Mouse (Mus musculus): ENCODE measurements around the gene Atp5g1.

The Atp5g1 gene

DNA sequence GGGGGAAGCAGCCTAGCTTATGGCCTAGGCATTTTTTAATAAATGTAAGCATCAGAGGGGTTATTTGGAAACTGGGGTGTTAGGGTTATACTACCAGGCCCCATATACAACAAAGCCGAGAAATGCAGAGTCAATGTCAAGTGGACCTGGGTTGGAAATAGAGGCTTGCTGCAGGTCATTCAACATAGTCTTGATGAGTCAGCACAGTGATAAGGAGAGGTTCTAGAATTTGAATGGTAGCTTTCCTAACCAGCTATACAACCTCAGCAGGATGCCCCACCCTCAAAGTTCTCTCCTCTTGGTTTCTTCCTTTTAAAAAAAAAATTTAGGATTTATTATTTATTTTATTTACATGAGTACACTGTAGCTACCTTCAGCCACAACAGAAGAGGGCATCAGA, 4.5 kb downstream of the Atp5g1 start:
- no peak for DNase-seq

DNA sequence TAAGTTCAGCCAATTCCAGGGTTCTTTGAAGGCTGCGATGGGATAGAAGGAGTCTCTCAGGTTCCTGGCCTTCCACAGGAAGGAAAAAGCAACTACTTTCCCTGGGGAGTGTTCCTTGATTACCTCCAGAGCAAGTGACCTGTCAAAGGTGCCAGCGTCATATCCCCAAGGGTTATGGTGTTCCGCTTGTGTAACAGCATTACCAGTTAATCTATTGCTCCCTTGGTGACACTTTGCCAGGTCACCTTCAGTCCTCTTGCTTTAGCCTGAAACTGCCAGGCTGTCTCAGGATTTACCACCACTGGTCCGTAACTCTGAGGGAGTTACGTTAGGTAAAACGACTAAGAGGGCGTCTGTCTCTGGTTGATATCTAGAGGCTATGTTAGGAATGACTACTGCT, 5.1 kb downstream of the Atp5g1 start:
- no peak for DNase-seq

DNA sequence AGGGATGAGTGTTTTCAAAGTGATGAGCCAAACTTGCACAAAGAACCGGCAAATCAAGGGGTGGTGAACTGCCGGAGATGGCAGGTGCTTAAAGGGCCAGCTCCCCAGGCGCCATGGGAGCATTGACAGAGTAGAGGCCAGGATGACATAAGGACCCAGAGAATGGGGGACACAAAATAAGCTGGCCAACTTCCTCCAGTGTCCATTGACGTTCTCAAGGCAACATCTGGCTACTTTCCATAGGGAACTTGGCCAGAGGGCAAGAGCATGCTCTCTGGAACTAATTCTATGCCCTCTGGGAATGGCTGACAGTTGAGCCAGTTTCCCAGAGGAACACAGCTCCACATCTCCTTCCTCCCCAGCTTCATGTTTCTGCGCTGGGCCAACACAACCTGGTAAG, 7.2 kb downstream of the Atp5g1 start:
- DNase-seq: no peak

DNA sequence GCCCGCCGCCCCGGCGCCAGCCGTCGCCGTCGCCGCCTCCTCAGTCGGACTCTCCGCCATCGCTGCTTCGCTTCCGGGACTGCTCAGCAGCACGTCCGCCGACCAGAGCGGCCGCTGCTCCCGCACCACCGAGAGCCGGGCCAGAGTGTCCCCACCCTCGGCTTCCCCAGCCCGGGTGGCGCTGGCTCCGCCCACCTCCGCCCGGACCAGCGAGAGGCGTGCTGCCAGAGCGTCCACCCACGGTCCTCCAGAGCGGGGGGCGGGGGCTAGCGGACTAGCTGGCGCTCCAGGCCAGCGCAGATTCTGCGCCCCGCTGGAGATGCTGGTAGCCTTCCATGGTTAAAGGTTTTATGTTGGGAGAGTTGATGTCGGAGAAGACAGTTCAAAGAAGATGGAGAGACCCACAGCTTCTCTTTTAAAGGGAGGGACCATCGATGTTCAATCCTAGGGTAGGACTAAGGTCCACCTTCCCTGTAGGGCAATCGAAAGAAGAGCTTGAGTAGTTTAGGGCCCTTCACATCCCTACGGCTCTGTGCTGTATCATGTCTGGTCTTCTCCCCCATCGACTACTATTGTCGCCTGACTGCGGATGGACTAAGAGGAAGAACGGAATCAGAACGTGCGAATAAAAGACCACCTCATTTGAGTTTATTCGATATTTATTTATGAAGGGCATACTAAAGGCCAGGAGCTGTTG, 10.1 kb downstream of the Atp5g1 start, which contains the start of gene Ube2z:
Gene Ube2z (minus strand): TSS at position 174 of the 697 bp plus-strand sequence.
- peak; percentile 98 for DNase-seq

DNA sequence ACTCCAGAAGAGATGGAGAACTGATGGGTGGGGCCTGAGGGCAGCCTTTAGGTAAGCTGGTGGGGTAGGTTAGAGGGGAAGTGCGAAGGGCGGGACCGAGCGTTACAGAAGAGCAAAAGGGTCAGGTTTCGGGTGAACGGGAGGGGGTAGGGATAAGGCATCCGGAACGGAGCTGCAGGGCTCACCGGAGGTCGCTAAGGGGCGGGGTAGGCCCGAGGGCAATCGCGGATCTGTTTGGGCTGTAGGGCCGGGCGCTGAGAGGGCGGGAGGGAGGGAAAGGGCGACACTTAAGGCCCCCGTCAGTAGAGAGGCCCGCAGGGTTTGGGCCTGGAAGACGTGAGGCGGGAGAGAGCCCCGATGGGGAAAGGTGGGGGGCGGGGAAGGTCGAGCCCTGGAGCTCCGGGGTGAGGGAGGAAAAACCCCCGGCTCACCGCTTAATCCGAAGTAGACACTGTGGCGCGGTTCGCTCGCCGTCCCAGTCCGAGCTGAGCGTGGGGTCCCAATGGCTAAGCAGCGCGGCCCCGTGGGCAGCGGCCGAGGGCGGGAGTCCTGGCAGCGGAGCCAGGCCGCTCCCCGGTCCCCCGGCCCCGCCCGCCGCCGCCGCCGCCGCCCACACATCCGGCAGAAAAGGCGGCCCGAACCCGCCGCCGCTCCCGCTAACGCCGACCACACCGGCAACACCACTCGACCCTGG, 10.8 kb downstream of the Atp5g1 start:
- DNase-seq: no peak

DNA sequence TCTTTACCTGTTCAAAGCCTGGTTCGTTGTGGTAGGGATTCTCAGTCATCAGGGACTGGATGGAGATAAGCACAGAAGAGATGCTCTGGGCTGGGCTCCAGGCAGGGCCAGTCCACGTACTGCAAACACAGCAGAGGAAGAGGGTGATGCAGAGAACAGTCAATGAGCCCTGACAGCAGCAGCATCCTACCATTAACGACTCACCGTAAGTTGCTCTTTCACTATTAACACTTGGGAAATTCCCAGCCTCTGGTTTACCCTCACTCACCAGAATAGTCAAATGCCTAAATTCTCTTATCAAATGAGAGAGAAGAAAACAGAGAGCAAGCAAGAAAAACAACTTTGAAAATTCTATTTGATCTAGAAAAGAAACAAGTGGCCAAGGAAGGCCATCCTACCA, 17.2 kb downstream of the Atp5g1 start:
- no peak for DNase-seq

DNA sequence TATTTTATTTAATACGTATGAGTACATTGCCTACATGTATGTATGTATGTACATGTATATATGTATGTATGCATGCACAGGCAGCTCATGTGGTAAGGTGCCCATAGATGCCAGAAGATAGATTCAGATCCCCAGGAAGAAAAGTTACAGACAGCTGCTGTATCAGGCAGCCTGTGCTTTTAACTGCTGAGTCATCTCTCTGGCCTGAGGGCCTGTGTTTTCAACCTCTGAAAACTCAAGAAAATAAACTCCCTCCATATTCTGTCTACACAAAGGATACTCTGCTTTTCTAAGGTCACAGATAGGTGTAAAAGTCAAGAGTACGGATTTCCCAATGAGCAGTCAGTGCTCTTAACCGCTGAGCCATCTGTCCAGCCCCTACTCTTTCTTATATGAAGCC, 24.6 kb downstream of the Atp5g1 start:
- no peak for DNase-seq

DNA sequence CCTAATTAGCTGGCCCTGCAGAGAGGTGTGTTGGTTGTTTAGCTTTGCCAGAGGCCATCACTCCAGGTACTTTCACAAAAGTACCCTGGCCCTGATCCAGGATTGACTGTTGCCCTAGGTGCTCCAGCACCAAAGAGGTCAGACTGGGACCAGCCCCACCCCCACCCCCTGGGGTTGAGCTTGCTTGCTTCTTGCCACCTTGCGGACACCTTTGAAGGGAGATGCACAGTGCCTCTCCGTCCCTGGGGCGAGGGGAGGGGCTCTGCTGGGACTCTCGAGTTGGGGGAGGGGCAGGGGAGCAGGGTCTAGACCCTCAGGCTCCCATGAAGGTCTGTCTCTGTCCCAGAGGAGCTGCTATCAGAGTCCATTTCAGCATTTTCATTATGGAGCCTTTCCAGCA, 25.5 kb downstream of the Atp5g1 start:
- no peak for DNase-seq

DNA sequence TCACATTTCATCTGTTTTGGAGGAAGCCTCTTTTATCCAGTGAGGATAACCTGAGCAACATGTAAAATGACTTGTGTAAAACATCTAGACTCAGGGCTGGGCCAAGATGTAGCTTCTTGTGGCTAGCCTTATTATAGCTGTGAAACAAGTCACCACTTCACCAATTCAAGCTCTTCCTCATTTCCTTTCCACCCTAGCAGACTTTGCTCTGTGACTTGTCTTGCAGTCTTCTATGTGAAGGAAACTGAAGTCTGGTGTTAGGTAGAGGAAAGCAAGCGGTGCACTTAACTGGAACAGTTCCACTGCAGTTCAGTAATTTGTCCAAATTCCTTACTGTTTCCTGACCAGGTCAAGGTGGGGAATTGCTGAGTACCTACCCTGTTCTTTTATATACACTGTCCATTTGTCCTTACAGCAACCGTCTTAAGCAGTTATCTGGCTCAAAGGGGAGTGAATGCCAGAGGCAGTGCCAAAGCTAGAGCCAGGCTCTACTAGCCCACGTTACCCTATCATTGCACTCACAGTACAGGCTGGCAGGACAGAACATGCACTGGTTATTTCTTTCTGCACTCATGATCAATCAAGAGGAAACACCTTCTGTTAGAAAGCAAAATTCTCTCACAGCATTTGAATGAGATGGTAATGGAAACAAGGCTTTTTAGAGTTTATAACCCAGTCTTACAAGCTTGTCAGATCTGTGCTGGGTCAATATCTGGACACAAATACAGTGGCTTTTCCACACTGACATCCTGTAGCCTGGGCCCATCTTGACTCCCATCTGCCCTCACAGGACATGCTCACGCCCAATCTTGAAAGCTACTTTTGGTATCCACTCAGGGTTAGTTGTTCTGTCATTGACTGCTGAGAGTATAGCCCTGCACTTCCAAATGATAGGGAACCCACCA, 27.7 kb downstream of the Atp5g1 start:
- no peak for DNase-seq

DNA sequence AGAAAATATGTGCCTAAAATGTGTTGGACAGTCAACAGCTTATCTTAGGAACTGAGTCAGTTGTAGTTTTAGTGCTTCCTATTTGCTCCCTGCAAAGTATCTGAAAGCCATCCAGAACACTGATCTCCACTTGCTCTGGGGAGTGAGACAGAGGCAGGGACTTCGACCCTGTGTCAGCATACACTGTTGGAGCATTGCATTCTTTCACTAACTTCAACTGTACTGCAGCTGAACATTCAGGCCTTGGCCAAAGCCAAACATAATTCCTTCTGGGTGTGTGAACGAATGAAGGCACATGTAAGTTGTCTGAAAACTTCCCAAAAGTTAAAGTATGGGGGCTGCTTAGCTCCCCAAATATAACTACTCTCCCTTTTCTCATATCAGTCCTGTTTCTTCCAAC, 28.7 kb downstream of the Atp5g1 start:
- no peak for DNase-seq

DNA sequence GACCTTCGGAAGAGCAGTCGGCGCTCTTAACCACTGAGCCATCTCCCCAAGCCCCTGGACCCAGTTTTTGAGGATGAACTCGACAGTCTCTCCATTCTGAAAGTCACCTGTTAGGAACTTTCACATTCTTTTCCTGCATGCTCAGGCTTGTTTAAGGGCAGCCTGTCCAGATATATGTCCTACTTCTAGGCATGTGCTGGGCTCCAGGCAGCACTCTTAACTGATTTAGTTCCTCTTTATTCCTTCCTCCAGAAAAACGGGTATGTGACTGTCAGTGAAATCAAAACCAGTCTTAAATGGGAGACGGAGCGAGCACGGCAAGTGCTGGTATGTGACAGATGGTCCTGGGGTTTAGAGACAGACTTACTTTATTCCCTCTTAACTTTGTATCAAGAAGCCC, 29.4 kb downstream of the Atp5g1 start:
- DNase-seq: no peak

DNA sequence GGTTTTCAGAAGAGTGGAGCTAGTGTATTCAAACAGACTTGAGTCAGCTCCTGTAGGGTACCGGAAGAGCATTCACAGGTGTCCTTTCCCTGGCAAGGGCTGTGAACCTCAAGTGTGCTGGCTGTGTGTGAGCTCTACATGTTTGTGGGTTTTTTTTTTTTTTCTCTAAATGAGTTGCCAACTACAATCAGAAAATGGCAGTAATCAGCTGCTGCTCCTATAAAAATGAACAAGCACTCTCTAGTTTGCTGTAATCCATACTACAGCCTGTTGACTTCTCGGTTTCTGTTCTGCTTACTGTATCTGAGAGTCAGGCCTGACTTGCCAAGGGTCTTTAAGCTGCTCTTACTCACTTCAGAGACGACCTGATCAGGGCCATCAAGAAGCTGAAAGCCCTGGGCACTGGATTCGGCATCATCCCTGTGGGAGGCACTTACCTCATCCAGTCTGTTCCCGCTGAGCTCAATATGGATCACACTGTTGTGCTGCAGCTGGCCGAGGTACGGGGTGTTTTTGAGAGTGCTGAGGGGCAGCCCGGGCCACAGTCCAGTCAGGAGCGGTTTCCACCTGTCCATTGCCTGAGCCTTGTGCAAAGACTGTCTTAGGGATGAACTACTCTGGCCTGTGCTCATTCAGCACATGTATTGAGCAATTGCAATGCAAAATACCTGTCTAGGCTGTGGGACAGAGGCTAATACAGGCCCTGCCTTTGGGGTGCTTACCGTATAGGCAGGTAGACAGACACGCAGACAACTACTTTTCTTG, 30.5 kb downstream of the Atp5g1 start:
- no peak for DNase-seq

DNA sequence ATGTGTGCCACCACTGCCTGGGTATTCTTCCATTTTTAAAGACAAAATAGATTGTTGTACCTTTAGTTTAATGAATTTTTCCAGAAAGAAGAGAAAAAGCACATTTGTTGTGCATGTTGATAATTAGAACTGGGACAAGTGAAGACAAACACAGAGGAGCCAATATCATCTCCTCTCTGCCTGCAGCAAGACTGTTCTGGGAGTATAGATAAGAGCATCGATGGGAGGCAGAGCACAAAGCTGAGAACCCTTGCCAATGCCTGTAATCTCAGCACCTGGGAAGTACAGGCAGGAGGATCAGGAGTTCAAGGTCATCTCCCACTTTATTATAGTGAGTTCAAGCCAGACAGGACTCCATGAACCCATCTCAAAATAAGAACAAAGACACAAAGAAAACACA, 36.9 kb downstream of the Atp5g1 start:
- no peak for DNase-seq

DNA sequence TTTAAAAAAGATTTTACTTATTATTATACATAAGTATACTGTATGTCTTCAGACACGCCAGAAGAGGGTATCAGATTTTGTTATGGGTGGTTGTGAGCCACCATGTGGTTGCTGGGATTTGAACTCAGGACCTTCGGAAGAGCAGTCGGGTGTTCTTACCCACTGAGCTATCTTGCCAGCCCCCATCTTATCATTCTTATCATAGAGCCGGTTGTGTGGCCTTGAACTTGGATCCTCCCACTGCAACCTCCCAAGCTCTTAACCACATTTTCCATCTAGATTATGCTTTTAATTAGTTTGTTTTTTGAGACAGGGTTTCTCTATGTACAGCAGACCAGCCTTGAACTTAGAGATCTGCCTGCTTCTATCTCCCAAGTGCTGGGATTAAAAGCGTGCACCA, 38.0 kb downstream of the Atp5g1 start:
- no peak for DNase-seq

DNA sequence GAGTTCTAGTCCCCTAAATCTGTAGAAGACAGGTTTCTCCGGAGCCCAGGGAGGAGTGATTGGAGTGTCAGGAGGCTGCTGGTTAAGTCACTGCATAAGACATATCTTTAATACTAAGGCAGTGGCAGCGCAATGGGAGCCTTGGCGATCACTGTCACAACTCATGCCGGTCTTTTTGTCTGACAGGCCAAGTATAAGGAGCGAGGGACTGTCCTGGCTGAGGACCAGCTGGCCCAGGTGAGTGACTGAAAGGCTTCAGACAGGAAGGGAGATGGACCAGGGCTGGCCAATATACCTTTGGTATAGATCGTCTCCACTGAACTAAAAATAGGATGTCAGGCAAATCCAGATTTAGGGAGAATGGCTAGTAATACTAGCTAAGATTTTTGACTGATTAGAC, 40.3 kb downstream of the Atp5g1 start:
- no peak for DNase-seq

DNA sequence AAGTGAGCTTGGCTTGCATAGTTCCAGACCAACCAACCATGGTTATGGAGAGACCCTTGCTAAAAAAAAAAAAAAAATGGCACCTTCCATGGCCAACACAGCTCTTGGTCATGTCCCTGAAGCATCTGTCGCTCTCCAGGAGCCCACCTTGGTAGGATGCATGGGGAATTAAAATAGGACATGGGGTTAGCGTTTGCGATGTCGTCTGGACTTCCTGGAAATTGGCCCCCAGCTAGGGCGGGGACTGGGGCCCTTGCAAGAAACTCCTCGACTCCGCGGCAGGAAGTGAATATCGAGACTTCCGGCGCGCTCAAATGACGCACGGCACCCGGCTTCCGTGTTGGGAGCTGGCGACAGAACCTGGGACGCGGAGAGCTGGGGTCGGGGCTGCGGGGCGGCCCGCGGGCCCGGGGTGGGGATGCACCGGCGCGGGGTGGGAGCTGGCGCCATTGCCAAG, 40.8 kb downstream of the Atp5g1 start, which contains the start of gene Snf8:
Gene Snf8 (plus strand): TSS at position 290 of the 457 bp plus-strand sequence.
- DNase-seq: peak; percentile 97

DNA sequence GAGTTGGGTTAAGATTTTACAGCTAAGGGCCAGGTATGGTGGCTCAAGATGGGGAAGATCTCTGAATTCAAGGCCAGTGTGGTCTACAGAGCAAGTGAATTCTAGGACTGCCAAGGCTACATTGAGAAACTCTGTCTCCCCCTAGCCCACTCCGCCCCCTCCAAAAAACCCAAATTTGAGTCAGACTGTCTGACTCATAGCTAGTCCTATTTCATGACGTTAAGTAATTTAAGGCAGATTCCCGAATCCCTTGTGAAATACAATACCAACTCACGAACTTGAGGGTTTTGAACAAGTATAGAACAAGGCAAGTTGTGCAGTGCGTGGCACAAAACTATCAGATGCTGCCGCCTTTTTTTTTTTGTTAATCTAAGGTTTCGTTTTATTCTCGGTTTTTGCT, 41.4 kb downstream of the Atp5g1 start:
- DNase-seq: no peak

DNA sequence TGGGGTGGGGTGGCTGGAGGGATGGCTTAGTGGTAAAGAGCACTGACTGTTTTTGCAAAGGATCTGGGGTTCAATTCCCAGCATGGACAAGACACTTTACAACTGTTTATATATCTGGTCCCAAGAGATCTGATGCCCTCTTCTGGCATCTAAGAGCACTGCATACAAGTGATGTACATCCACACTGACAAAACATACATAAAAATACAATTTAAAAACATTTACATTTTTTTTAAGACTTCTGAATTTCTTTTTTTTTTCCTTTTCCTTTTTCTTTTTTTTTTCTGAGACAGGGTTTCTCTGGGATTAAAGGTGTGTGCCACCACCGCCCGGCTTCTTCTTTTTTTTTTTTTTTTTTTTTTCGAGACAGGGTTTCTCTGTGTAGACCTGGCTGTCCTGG, 42.2 kb downstream of the Atp5g1 start:
- DNase-seq: no peak

DNA sequence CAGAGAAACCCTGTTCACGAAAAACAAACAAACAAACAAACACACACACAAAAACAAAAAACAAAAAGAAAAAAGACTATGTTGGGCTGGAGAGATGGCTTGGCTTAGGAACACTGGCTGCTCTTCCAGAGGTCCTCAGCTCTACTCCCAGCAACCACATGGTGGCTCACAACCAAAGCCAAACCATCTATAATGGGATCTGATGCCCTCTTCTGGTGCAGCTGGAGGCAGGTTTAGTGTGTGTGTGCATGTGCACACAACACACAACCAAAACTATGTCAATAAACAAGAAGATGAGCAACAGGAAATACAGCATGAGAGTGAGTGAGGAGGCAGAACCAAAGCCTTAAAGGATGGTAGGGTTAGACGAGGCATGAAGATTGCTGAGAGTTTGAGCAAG, 43.8 kb downstream of the Atp5g1 start:
- no peak for DNase-seq

DNA sequence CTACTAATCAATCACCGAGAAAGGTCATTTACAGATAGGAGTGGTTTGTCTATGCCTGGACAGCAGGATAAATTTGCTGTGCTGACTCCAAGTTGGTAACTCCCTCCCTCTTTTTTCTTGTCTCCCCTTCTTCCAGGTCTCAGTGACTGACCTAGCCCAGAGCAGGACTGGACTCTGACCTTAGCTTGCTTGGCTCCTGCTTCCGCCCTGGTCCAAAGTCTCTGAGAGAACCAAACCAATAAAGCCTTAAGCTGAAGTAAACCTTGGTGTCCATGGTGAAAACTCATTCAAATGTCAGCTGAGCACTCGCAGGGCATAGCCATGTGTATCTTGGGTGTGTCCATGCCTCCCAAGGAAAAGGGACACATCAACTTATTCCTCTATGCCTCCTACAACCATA, 44.9 kb downstream of the Atp5g1 start:
- no peak for DNase-seq

DNA sequence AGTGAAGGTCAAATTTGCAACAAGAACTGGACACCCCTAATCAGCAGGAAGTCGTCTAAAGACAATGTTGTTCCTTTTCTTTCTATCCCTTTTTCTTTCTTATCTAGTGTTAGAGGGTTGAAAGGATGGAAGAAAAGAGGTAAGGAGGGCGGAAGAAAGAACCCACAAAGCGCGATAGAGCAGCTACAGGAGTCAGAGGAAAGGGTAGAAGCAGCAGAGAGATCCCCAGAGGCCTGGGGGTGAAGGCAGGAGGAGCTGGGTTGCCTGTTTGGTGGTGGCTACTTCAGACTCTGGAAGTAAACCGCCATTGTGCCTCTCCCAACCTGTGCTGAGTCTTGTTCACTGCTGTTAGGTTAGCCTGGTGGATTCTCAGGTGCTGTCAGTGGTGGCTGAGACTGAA, 47.3 kb downstream of the Atp5g1 start:
- DNase-seq: no peak

DNA sequence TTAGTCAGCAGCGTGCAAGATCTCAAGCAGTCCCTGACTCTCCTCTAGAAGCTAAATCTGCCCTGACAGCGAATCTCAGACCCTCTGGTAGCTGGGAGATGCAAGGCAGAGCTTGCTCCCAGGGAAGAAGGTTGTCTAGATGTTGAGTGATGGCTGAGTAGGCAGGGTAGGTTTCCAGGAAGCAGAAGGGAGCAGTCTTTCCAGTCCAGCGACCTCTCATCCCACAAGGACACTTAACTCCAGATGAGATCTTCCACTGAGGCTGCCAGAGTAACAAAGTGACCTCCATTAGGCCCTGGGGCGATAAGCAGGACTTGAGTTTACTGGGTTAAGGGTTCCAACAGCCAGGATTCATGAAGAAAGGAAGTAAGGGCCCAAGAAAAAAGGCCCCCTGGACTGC, 54.8 kb downstream of the Atp5g1 start:
- DNase-seq: no peak

Measured in right cerebral cortex, postnatal 4 days (tissue).